Mouse (Mus musculus) heart, embryonic 12.5 days (tissue): ENCODE results near the gene Aqp5. TPM values are rescaled to one million over a fixed set of nuclear protein-coding genes. Genes with fewer than 3 reads are reported as not detected.

Source experiments
- ATAC-seq: fragments of 200-750 bp; cut with Nextera tagmentation; 2 replicates; pipeline ENCODE4 v1.8.0; 2017; ENCODE audit warnings: moderate TSS enrichment, moderate library complexity; ENCODE audit not compliant: insufficient number of reproducible peaks, low FRiP score
- H3K27ac ChIP-seq: fragments of 300-500 bp; sonication (generic); 2 replicates; pipeline ENCODE4 v1.5.1; 2016; ENCODE audit warnings: mild to moderate bottlenecking, moderate library complexity; ENCODE audit not compliant: poor library complexity, severe bottlenecking
- H3K27me3 ChIP-seq: fragments of 300-500 bp; sonication (generic); replicated peaks from 2 replicates; pipeline ENCODE4 v1.6.1; 2016; ENCODE audit warnings: mild to moderate bottlenecking, moderate library complexity
- H3K36me3 ChIP-seq: fragments of 300-500 bp; sonication (generic); 2 replicates; pipeline ENCODE4 v1.6.1; 2016; ENCODE audit warnings: mild to moderate bottlenecking, moderate library complexity
- H3K4me1 ChIP-seq: fragments of 300-500 bp; sonication (generic); replicated peaks from 2 replicates; pipeline ENCODE4 v1.6.1; 2016; ENCODE audit warnings: mild to moderate bottlenecking
- H3K4me2 ChIP-seq: fragments of 300-500 bp; sonication (generic); 2 replicates; pipeline ENCODE4 v1.6.1; 2016; ENCODE audit warnings: mild to moderate bottlenecking, moderate library complexity
- H3K4me3 ChIP-seq: fragments of 300-500 bp; sonication (generic); 2 replicates; pipeline ENCODE4 v1.5.1; 2016; ENCODE audit warnings: mild to moderate bottlenecking
- H3K9ac ChIP-seq: fragments of 300-500 bp; sonication (generic); 2 replicates; pipeline ENCODE4 v1.6.1; 2016; ENCODE audit warnings: mild to moderate bottlenecking, moderate library complexity
- H3K9me3 ChIP-seq: fragments of 300-500 bp; sonication (generic); replicated peaks from 2 replicates; pipeline ENCODE4 v1.6.1; 2016; ENCODE audit warnings: mild to moderate bottlenecking, moderate library complexity
- WGBS: fragments of 180-500 bp; shearing (Covaris S2); methylation state at CpG from one replicate; pipeline ENCODE4 v1.1.7; 2016; 5-methylcytosine and 5-hydroxymethylcytosine counted together
- polyA plus RNA-seq: library from polyadenylated mRNA; unstranded; fragments of >200 nt; fragmentation: Nextera tagmentation; extraction: Ambion mirVana; gene quantifications from 2 replicates; pipeline ENCODE4 v1.2.1, GENCODE M21; 2016

Aqp5 gene
- polyA plus RNA-seq, 1 experiment from 2014 or later, result 0.70 TPM

DNA sequence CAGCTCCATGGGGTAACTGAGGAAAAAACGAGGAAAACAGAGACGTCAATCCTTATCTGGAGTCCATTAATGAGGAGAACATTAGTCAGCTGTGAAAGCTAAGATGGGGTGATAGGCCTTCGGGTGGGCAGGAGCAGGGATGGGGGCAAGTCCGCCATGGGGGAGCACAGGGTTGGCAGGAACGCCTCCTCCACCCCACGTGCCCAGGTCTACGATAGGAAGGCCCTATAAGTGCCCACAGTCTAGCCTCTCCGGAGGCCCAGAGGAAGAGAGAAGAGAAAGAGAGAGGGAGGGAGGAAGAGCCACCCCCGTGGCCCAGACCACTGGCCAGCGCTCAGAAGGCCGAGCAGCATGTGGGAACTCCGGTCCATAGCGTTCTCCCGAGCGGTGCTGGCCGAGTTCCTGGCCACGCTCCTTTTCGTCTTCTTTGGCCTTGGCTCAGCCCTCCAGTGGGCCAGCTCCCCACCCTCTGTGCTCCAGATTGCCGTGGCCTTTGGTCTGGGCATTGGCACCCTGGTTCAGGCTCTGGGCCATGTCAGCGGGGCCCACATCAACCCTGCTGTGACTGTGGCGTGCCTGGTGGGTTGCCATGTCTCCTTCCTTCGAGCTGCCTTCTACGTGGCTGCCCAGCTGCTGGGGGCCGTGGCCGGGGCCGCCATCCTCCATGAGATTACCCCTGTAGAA lies 11.6 kb upstream of the Aqp5 start, which contains the start of gene Aqp2:
Gene Aqp2, plus strand, starts transcription at position 254 of the 684 bp plus-strand sequence.
- H3K9me3 ChIP-seq, result no peaks in the 10 kb centered on the region
- H3K27me3 ChIP-seq, result peaks cover 90% of the 10 kb centered on the region
- no peak within 1 kb of the TSS for H3K4me3 ChIP-seq
- no peak within 1 kb of the TSS for H3K27ac ChIP-seq
- no peak for ATAC-seq
- no peaks in the 10 kb centered on the region for H3K36me3 ChIP-seq
- H3K4me1 ChIP-seq, result peaks cover 6% of the 10 kb centered on the region
- no peak within 1 kb of the TSS for H3K4me2 ChIP-seq
- WGBS, result 74% methylated on average over 25 of the region's 26 CpGs
- no peak within 1 kb of the TSS for H3K9ac ChIP-seq

DNA sequence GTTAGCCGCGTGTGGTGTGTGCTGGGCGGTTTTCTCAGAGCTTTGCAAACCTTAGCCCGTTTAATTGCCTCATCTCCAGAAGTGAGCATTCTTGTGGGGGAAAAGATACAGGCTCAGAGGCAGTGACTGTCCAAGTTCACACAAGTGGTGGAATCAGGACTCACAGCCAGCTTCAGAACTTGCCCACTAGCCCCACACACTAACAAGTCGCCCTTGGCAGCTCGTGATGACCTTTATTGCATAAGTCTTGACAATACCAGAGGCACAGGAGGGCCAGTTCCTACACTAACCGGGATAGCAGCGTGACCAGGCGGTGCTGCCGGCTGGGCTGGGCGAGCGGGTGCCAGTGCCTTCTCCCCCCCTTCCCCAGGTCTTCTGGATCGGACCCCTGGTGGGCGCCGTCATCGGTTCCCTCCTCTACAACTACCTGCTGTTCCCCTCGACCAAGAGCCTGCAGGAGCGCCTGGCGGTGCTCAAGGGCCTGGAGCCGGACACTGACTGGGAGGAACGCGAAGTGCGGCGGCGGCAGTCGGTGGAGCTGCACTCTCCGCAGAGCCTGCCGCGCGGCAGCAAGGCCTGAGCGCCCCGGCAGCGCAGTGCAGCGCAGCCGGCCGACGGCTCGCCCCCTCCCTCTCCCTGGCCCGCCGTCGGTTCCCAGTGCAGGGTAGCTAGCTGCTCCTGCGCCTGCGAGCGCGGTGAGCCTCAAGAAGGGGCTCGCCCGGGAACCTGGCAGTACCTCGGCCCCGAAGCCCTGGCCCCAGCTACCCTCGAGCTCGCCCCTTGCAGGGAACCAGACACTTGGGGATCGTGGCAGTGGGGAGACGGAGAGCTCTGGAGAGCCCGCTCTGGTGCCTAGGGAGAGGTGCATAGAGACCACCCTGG lies 6.9 kb upstream of the Aqp5 start:
- H3K9ac ChIP-seq, result peak overlapping the region; percentile 52
- ATAC-seq, result no peak

GRCm38 (mm10) chr15:99584407-99585202 lies 6.0 kb upstream of the Aqp5 start:
- WGBS, result 5% methylated on average over 24 of the region's 24 CpGs
- no peak for ATAC-seq
- peaks cover 97% of the 10 kb centered on the region for H3K27me3 ChIP-seq

More for the DNA sequence above, 6.9 kb upstream of the Aqp5 start:
- WGBS, result 3% methylated on average over 54 of the region's 54 CpGs
- Histone ChIP-seq H3K4me1 (peaks cover 25% of the 10 kb centered on the region), H3K4me2 (peak overlapping the region; percentile 66), H3K9me3 (no peaks in the 10 kb centered on the region), H3K36me3 (no peaks in the 10 kb centered on the region), H3K27ac (no peak overlapping the region), H3K4me3 (peak overlapping the region; percentile 41), H3K27me3 (peaks cover 97% of the 10 kb centered on the region)

GRCm38 (mm10) chr15:99585741-99586140 lies 4.8 kb upstream of the Aqp5 start:
- H3K27me3 ChIP-seq, result peaks cover 97% of the 10 kb centered on the region
- ATAC-seq, result no peak
- WGBS, result 46% methylated on average over 6 of the region's 6 CpGs

More at GRCm38 (mm10) chr15:99584407-99585202, 6.0 kb upstream of the Aqp5 start:
- Histone ChIP-seq H3K36me3 (no peaks in the 10 kb centered on the region), H3K4me2 (peak overlapping the region; percentile 66), H3K9me3 (no peaks in the 10 kb centered on the region), H3K27ac (no peak overlapping the region), H3K4me1 (peaks cover 31% of the 10 kb centered on the region), H3K9ac (no peak overlapping the region), H3K4me3 (peak overlapping the region; percentile 41)

DNA sequence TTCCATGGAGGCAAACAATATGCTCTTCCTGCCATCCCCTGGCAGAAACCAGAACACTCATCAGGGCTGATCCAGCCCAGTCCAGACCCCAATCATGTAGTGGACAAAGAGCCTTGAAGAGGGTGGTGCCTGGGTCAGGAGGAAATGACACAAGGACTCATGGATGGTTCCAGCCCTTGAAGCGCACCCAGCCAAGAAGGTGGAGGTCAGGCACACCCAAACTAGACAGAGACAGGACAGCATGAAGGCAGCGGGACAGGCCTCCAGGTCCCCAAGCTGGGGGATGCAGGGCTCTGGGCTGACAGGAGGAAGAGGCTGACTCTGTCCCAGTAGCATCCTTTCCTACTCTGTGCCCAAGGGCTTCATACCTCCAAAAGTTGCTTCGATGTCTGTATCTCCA lies 4.1 kb upstream of the Aqp5 start:
- Histone ChIP-seq H3K36me3 (no peaks in the 10 kb centered on the region), H3K4me2 (no peak overlapping the region), H3K27me3 (peaks cover 97% of the 10 kb centered on the region), H3K9ac (no peak overlapping the region), H3K27ac (no peak overlapping the region), H3K4me3 (no peak overlapping the region), H3K9me3 (no peaks in the 10 kb centered on the region), H3K4me1 (peaks cover 40% of the 10 kb centered on the region)
- 90% methylated on average over 3 of the region's 3 CpGs for WGBS
- ATAC-seq, result no peak

More at GRCm38 (mm10) chr15:99585741-99586140, 4.8 kb upstream of the Aqp5 start:
- H3K27ac ChIP-seq, result no peak overlapping the region
- H3K4me1 ChIP-seq, result peaks cover 34% of the 10 kb centered on the region
- no peaks in the 10 kb centered on the region for H3K36me3 ChIP-seq
- H3K4me2 ChIP-seq, result no peak overlapping the region
- no peak overlapping the region for H3K4me3 ChIP-seq
- H3K9me3 ChIP-seq, result no peaks in the 10 kb centered on the region
- no peak overlapping the region for H3K9ac ChIP-seq

DNA sequence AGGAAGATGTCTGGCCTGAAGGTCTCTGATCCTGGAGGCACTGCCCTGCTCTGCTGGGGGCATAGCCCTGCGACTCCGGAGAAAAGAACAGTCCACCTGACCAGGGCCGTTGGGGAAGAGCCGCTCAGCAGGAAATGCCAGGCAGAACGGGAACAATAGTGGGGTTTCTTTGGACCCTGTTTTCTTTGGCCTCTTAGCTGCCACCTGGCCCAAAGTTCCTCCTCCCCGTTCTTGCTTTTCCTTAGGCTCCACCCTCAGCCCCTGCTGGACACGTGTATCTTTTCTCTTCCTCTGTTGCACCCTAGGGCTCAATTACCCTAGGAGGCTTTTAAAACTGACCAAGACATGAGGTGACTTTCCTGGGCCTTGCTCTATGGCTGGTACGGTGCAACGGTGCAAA lies 1.3 kb upstream of the Aqp5 start:
- H3K27me3 ChIP-seq, result peaks cover 100% of the 10 kb centered on the region
- no peak overlapping the region for H3K4me2 ChIP-seq
- no peaks in the 10 kb centered on the region for H3K9me3 ChIP-seq
- no peak overlapping the region for H3K27ac ChIP-seq
- H3K4me3 ChIP-seq, result no peak overlapping the region
- WGBS, result 4% methylated on average over 9 of the region's 9 CpGs
- no peaks in the 10 kb centered on the region for H3K36me3 ChIP-seq
- H3K9ac ChIP-seq, result no peak overlapping the region
- no peak for ATAC-seq
- peaks cover 31% of the 10 kb centered on the region for H3K4me1 ChIP-seq

DNA sequence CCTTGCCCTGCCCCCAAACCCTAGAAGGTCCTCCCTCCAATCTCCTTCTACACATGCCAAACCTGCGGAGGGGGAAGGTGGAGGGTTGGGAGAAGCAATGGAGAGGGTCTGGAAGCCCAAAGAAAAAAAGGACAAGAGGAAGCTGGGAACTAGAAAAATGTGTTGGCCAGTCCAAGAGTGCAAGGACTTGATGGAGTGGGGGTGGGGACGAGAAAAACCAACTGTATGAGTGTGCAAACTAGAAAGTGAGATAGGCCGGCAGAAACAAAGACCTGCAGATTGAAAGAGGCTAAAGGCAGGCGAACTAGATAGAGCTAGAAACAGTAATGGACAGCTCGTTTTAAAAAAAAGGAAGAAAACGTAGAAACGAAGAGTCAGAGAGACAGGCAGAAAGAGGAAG lies 878 bp upstream of the Aqp5 start:
- no peak for ATAC-seq
- H3K36me3 ChIP-seq, result no peaks in the 10 kb centered on the region
- H3K9ac ChIP-seq, result no peak overlapping the region
- H3K27me3 ChIP-seq, result peaks cover 100% of the 10 kb centered on the region
- H3K4me3 ChIP-seq, result no peak overlapping the region
- WGBS, result 19% methylated on average over 7 of the region's 7 CpGs
- H3K4me1 ChIP-seq, result peaks cover 27% of the 10 kb centered on the region
- H3K9me3 ChIP-seq, result no peaks in the 10 kb centered on the region
- H3K4me2 ChIP-seq, result no peak overlapping the region
- no peak overlapping the region for H3K27ac ChIP-seq

DNA sequence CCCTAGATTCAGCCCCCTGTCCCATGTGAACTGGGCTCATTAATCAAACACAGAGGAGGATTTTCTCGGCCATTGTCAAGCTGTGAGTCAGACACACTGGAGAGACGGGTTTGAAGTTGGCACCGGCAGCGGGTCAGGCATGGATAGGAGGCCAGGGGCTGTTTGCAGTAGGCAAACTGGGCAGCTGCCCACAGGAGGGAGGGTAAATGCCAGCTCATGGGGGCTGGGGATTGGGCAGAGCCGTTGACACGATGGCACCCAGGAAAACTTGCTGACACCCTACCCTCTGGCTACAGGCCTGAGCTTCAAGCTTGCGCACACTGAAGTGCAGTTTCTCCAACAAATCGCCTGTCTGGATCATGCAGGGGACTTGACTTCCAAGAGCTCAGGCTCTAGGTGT lies 1.6 kb downstream of the Aqp5 start:
- peaks cover 18% of the 10 kb centered on the region for H3K4me1 ChIP-seq
- no peak overlapping the region for H3K27ac ChIP-seq
- H3K4me2 ChIP-seq, result no peak overlapping the region
- no peaks in the 10 kb centered on the region for H3K9me3 ChIP-seq
- WGBS, result 66% methylated on average over 8 of the region's 8 CpGs
- no peak overlapping the region for H3K4me3 ChIP-seq
- no peaks in the 10 kb centered on the region for H3K36me3 ChIP-seq
- no peak overlapping the region for H3K9ac ChIP-seq
- H3K27me3 ChIP-seq, result peaks cover 94% of the 10 kb centered on the region
- no peak for ATAC-seq

DNA sequence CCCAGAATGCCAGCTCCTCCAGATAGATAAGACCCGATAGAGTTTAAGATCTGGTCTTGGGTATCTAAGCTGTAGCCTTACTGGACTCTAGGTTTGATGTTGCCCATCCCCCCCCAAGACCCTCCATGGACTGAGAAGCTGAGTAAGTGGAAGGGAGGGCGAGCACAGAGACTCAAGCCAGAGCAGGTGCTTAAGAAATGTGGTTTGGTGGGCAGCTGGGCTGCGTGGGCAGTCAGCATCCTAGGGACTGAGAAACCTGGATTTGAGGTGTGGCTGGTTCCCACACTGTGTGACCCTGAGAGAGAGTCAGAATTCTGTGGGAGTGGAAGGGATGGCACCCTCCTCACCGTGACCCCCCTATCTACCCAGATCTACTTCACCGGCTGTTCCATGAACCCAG lies 2.3 kb downstream of the Aqp5 start:
- WGBS, result 80% methylated on average over 5 of the region's 5 CpGs
- no peak for ATAC-seq
- no peak overlapping the region for H3K9ac ChIP-seq
- H3K36me3 ChIP-seq, result no peaks in the 10 kb centered on the region
- H3K4me2 ChIP-seq, result no peak overlapping the region
- H3K4me1 ChIP-seq, result peaks cover 18% of the 10 kb centered on the region
- peaks cover 94% of the 10 kb centered on the region for H3K27me3 ChIP-seq
- H3K9me3 ChIP-seq, result no peaks in the 10 kb centered on the region
- no peak overlapping the region for H3K27ac ChIP-seq
- H3K4me3 ChIP-seq, result no peak overlapping the region

GRCm38 (mm10) chr15:99594951-99595350 lies 4.4 kb downstream of the Aqp5 start:
- 69% methylated on average over 10 of the region's 10 CpGs for WGBS
- no peaks in the 10 kb centered on the region for H3K36me3 ChIP-seq
- peaks cover 21% of the 10 kb centered on the region for H3K4me1 ChIP-seq

More at GRCm38 (mm10) chr15:99594951-99595350, 4.4 kb downstream of the Aqp5 start:
- no peak for ATAC-seq
- no peak overlapping the region for H3K27ac ChIP-seq
- peaks cover 86% of the 10 kb centered on the region for H3K27me3 ChIP-seq
- H3K9ac ChIP-seq, result no peak overlapping the region
- H3K4me2 ChIP-seq, result no peak overlapping the region
- H3K4me3 ChIP-seq, result no peak overlapping the region
- no peaks in the 10 kb centered on the region for H3K9me3 ChIP-seq
